Mouse (Mus musculus): Measurements from ENCODE around the gene Lce1l.
"Not testable (repeated sequence)": the region's sequence is repeated elsewhere in the genome, so short reads cannot be mapped to it uniquely, and the experiment has no call there.

Gene Lce1l

GRCm38 (mm10) chr3:92851186-92851585 lies at the start of gene Lce1l:
Lce1l (minus strand) TSS chr3:92851286.
- no peak for DNase-seq

GRCm38 (mm10) chr3:92894489-92894888 lies 43.4 kb upstream of the Lce1l start:
- no peak for DNase-seq

GRCm38 (mm10) chr3:92894063-92894462 lies 43.0 kb upstream of the Lce1l start:
- DNase-seq: no peak

DNA sequence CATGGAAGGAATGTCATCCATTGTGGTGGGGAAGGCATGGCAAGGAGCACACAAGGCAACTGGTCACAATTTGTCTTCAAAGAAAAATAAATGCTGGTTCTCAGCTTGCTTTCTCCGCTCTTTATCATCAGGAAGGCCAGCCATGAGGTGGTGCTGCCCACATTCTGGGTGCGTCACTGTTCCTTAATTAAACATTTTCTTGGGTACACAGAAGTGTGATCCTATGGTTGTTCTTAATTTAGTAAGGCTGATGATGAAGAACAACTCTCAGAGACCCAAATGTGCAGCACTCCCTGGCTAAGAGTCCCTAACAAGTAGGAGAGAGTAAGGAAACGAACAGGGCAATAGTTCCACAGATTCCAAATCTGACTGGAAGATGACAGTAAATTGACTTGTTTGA lies 23.1 kb upstream of the Lce1l start:
- DNase-seq: no peak

- DNase-seq: no peak
Measured at GRCm38 (mm10) chr3:92870116-92870515, 19.0 kb upstream of the Lce1l start, which contains the start of gene 2310050C09Rik. 2310050C09Rik (minus strand) TSS chr3:92870216.

DNA sequence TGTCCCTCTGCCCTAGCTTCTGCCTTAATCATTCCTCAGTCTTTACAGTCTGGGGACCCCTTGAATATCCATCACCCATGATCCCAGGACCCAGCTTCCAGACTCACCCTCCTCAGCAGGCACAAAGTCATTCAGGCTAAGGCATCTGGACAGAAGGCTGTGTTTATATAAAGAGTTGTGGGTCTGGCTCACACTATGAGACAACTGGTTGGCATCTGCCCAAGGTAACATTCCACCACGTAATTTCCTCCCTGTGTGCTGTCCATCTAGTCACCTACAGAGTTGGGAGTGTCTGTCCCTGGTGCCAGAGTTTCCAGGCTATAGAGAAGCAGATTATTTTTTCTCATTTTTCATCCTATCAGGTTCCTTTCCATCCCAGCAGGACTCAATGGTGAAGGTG lies 24.0 kb downstream of the Lce1l start, which contains the start of gene Kprp:
Kprp (minus strand) TSS at position 140 of the 400 bp plus-strand sequence.
- no peak for DNase-seq

GRCm38 (mm10) chr3:92825808-92826207 lies 25.3 kb downstream of the Lce1l start:
- no peak for DNase-seq

GRCm38 (mm10) chr3:92816036-92816435 lies 35.0 kb downstream of the Lce1l start:
- DNase-seq: not testable (repeated sequence)

- DNase-seq: no peak
Measured at GRCm38 (mm10) chr3:92815581-92815980, 35.5 kb downstream of the Lce1l start.

DNA sequence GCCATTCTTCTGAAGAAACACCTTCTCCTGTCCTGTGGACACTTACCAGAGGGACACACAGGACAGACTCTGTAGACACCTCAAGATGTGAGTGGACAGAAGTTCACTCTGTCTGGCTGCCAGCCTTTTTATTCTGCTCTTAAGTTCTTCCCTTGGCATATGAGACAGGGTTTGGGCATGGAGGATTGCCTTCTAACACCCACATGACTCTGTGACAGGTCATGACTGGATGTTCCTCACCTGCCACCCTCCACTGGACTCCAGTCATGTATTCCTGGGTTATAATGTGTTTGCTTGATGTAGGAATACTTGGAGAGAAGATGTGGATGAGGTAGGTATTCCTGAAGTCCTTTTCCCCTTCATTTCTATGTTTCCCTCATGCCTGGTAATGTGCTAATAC lies 43.3 kb downstream of the Lce1l start, which contains the start of gene Lce1k:
Lce1k (minus strand) TSS at position 101 of the 400 bp plus-strand sequence.
- no peak for DNase-seq
